Mouse (Mus musculus) v-Abl transformed pro-B cells (cell line): ENCODE measurements around the gene Usp37.

Source experiments
- in situ Hi-C, 2 experiments: fragments of 400-800 bp; cut with MboI; formaldehyde crosslinking; loops; one replicate each; pipeline ENCODE4 v1.15.1; 2025; ENCODE audit not compliant: unreplicated experiment in 2 of 2

The Usp37 gene

DNA sequence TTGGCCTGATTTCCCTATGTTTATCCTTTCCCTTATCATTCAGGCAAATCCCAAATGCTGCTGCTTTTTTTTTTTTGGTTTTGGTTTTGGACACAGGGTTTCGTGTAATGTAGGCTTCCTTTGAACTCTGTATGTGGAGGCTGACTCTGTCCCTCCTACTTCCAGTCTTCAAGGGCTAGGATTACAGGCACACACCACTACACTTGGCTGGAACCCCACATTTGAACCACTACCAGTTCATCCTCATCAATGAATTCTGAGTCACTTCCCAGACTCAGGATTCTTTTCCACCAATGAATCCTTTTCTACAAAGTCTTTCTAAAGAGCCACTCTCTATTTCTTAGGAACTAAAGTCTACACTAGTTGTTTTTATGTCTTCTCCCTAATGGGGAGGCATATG, 43.0 kb downstream of the Usp37 start:
- in situ Hi-C loops = loop anchor here in 1 of 2 experiments (10.0 kb wide), 1 partner anchor 164 kb away; the partner anchor contains the start of gene Ttll4

DNA sequence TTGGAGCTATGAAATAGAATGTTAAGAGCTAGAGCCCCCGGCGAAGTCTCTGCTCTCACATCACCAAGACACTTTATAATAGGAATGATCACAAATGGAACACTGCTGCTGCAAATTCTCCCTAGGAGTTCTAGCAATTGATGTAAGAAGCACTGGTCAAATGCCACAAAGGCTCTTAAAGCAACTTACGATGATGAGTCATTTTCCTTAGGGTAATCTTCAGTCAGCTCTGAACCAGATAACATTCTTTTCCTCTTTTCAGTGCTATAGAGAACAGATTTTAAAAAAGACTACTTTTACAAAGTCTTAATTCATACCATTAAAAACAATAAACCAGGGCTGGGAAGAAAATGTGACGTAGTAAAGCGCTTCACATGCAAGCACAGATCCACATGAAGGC, 58.3 kb downstream of the Usp37 start:
- in situ Hi-C loops = no loop called here

DNA sequence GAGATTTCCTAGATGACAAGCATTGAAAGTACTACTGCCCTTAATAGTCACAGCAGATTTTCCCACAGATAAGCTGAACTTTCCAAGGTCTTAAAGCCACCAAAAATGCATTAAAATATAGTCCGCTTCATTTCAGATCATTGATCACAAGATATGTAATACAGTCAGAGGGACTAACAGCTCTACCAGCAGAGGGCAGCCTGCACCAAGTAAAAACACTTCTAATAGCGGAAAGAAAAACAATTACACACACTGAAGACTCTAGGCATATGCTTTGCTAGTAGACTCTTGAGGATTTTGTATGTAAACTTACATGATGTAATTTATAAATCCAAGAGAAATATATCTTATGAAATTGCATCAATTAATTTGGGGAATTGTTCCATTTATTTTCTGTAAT, 83.8 kb downstream of the Usp37 start:
- in situ Hi-C loops = loop anchor here (5.0 to 25.0 kb wide), 3 partner anchors 297 to 1598 kb away; partner anchors contain the start of gene Igfbp5 (in 1 of the 2)

DNA sequence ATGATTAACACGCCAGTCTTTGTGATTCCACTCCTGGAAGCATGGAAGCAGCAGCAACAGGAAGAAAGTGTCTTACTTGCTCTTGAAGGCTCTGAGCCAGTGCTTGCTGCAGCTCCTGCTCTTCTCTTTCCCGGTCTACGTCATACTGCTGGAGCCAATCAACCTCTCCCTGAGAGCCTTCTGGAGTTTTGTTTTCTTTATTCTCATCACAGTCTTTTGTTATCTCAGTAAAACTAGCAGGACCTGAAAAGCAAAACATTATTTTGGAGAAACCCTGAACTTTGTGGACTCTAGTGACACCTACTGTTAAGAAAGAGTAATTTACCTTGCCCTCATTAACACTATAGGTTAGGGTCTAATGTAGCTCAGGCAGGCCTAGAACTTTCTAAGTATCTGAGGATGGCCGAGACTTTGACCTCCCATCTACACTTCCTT, 91.5 kb downstream of the Usp37 start:
- in situ Hi-C loops = loop anchor here in 1 of 2 experiments (5.0 to 25.0 kb wide), 3 partner anchors 158 to 1590 kb away; partner anchors contain the start of gene Igfbp5

DNA sequence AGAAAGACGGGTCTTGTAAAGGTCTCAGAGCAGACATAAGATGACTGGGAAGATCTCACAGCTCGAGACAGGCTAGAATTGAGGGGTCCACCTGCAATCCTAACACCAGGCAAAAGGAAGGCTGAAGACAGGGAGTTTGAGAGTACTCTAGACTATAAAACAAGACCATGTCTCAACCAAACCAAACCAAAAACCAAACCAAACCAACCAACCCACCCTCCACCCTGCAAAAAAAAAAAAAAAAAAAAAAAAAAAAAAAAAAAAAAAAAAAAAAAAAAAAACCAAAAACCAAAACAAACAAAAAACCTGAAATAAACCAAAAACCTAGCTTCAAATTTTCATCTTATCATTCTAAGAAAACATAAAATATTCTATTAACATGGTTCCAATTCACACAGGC, 99.5 kb downstream of the Usp37 start:
- in situ Hi-C loops = loop anchor here in 1 of 2 experiments (25.0 kb wide), 1 partner anchor 532 kb away; no protein-coding TSS in a partner anchor

DNA sequence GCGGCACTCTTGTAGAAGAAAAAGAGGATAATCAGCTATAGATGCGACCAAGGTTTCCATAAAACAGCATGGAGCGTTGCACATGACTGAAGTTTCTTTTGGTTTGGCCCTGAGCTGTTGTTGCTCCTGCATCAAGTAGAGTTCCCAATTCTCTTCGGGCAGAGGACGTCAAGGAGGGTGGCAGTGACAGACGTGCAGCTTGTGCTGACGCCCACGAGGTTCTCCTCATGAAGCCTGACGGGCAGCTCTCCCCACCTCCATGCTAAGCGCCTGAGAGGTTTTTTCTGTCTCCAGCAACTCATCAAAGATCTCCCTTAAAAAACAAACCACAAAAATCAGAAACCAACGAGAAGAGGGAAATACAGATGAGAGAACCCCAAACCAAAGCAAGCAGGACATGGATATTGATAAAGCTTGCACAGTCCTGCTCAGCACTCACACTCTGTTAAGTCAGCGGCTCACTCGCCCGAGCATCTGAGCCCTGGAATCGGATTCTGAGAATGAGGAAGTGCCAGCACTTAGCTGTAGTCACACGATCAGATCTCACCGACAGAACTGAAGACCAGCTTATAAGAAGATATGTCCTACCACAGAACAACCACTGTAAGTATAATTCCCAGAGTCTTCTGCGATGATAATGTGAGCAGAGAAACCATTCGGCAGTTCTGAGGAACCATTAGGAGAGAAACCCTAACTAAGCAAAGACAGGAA, 104.8 kb downstream of the Usp37 start:
- in situ Hi-C loops = loop anchor here in 1 of 2 experiments (25.0 kb wide), 1 partner anchor 527 kb away; no protein-coding TSS in a partner anchor

DNA sequence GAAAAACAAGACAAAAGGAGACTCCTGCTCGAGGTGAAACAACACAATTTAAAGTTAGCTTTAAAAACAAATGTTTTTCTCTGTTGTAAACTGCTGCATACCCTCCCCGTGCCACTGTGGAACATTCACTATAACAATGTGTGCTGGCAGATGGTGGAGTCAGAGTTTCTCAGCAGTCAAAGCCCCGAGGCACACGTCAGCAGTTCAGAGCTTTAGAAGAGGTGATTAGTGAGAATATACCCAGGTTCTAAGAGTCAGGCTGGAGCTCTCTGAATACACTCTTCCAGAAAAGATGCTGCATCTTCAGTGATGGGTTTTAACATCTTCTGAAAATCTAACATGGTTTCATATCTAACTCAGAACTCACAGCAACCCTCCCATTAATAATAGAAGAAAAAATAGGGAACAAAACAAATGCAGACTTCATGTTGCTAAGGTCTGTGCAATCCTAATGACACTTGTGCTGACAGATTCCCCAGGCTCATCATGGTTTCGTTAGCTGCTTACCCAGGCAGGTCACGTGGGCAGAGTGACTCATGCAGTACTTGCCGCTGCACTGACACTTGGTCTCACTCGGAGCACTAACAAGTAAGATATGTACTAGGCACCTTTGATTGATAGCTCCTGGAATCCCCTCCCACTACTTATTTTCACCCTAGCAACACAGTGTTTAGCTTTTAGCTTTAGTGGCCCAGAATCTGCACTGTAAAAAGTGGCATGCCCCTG, 106.2 kb downstream of the Usp37 start:
- in situ Hi-C loops = loop anchor here in 1 of 2 experiments (25.0 kb wide), 1 partner anchor 526 kb away; no protein-coding TSS in a partner anchor

DNA sequence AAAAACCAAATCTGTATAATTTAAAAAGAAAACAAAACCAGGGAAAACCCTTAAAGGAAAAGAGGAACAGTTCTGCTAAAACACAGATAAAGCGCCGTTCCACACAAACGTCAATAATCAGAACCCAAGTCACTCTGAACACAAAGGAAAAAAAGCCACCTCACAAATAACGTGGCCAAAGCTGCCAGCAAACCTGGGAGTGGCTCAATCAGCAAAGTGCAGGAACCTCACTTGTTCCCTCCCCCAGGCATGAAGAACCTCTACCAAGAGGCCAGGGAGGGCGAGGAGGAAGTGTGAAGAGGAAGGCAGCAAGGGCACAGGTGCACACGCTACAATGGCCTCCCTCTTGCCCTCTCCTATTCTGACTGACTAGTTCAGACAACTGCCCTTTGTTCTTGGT, 108.5 kb downstream of the Usp37 start:
- in situ Hi-C loops = loop anchor here in 1 of 2 experiments (25.0 kb wide), 1 partner anchor 523 kb away; no protein-coding TSS in a partner anchor

DNA sequence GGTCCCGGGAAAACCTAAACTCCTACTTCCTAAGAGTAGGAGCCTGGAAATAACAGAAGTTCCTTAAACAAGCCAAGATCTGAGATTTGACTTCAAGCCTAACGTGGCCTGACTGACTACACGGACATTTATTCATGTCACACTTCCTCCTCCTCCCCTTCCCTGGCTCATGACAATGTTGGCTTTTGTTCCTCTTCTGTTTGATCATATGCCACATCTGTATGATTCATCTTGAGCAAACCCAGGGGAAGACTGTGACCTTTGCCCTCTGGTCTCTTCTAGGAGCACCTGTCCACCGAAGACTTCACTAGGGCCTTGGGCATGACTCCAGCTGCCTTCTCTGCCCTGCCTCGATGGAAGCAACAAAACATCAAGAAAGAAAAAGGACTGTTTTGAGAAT, 109.5 kb downstream of the Usp37 start:
- in situ Hi-C loops = loop anchor here in 1 of 2 experiments (25.0 kb wide), 1 partner anchor 522 kb away; no protein-coding TSS in a partner anchor

DNA sequence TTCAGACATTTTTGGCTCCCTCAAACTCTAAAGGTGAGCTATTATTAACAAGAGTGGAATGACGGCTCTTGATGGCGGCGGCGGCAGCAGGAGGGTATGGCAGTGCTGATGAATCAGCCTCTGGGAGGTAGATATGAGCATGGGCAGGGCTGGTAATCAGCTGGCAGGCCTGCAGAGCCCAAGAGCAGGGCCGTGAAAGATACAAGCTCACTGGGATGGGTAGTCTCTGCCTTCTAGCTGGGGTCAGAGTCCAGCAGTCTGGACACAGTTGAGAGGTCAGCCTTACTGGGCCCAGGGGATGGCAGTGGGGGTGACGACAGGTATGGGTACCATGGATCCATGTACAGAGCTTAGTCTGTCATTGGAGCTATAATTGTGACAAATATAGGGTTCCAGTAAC, 110.9 kb downstream of the Usp37 start:
- in situ Hi-C loops = loop anchor here in 1 of 2 experiments (25.0 kb wide), 1 partner anchor 521 kb away; no protein-coding TSS in a partner anchor

DNA sequence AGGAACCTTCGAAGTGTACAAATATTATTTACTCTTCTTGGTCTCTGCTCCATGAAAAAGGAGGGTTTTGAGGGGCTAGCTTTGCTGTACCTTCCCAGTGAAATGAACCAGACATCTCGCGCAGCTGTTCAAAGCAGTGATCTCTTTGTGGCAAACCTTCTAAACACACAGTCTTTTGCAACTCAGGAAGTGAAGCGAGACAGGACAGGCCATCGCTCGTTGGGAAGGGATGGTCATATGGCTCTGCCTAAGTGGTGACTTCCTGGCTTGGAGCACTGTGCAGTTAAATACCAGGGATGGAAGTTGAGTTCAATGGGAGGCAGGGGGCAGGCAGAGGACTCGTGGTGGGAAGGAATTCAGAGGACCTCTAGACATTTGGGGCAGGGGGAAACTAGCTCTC, 118.2 kb downstream of the Usp37 start:
- in situ Hi-C loops = loop anchor here in 1 of 2 experiments (25.0 kb wide), 1 partner anchor 514 kb away; no protein-coding TSS in a partner anchor

DNA sequence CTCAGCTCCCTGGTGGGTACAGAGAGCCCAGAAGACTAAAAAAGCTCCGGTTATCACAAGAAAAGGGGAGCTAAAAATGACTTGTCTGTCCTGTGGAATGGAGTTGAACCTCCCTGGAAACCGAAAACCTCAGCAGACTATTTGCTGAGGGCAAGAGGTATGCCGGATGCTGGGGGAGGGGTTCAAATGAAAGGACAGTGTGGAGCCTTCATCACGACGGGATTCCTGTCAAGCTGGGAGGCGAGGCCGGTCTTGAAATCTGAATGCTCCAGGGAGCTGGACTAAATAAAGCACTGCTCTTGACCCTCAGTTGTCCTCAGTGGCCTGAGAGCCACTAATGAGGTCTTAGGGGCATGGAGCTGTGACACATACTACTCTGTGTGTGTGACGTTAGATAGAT, 120.9 kb downstream of the Usp37 start:
- in situ Hi-C loops = no loop called here

DNA sequence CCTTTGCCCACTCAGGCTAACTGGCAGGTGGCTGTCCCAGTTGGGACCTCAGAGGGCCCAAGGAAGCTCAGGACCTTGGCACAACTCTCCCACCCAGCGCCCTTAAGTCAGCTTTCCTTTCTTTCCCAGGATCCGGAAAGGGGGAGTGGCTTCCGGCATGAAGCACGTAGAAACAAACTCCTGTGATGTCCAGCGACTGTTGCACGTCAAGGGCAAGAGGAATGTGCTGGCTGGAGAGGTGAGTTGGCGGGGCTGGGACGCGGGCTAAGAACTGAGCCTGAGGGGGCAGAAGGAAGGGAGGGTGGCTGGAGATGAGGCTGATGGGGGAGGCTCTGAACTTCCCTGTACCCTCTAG, 124.7 kb downstream of the Usp37 start:
- in situ Hi-C loops = no loop called here

DNA sequence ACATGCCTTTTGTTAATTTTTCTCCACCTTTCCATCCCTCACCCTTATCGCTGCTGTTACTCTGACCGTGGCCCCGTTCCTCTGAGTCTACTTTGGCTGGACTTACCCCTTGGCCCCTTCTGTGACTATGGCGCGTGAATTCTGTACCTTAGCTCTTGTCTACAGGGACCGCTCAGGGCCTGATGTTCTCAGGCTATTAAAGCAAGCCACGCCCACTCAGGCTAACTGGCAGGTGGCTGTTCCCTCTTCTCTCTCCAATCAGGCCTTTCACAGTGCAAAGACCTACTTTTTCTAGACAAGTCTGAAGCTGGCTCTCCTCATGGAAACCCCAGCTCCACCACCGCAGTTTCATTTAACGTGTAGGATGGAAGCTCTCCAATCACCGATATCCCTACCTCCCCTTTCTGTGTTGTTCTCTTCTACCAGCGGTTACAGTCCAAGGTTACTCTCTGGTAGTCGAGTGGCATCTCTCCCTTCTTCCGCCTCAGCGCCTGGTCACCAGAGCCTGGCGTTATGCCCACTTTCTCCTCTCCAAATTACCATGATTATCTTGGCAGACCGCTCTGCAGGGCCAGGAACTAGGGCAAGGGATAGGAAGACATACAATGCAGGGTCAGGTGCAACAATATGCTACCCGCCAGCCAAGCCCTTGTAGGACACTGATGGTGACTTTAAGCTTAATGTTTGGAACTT, 125.2 kb downstream of the Usp37 start:
- in situ Hi-C loops = no loop called here

DNA sequence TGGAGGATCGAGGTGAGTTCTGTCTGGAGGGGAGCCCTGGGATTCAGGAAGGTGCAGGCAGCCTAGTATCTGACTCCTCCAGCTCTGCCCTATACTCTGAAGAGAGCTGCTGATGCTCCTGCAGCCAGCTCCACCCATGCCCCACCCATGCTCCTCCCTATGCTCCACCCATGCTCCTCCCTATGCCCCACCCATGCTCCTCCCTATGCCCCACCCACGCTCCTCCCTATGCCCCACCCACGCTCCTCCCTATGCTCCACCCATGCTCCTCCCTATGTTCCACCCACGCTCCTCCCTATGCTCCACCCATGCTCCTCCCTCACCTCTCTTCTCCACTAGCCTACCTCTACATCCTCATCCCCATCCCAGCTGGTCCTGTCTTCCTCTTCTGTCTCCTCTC, 128.9 kb downstream of the Usp37 start:
- in situ Hi-C loops = no loop called here

DNA sequence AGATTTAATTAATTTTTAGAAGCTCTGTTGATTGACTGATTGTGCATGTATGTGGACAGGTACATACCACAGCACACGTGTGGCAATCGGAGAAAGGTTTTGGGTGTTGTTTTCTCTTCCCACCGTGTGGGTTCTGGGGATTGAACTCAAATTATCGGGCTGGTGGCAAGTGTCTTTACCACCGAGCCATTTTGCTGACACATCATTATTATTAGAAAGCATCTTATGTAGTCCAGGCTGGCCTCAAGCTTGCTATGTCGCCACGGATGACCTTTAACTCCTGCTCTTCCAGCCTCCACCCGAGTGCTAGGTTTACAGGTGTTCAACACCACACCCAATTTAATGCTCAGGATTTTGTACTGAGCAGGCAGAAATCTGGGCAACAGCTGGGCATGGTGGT, 131.4 kb downstream of the Usp37 start:
- in situ Hi-C loops = no loop called here

DNA sequence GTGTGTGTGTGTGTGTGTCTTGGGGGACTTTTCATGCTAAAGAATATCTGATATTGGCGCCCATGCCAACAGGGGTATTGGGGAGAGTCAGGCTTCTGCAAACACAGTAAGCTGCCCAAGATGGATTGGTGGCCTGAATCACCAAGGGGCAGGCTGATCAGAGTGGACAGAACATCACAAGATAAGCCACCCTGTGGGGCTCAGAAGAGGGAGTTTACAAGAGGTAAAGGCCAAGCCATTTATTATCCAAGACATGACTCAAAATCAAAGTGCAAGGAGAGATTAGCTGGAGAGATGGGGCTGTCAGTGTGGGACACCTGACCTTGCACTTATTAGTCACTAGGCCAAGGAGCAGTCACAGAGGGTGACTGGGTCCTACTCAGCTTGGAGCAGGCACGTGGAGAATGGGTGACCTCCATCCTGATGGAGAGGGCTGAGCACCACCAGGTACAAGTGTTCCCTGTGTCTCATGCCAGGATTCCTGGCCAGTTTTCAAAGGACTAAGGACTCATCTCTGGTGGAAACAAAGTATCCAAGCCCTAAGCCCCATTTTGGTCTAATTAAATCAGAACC, 132.2 kb downstream of the Usp37 start:
- in situ Hi-C loops = no loop called here

DNA sequence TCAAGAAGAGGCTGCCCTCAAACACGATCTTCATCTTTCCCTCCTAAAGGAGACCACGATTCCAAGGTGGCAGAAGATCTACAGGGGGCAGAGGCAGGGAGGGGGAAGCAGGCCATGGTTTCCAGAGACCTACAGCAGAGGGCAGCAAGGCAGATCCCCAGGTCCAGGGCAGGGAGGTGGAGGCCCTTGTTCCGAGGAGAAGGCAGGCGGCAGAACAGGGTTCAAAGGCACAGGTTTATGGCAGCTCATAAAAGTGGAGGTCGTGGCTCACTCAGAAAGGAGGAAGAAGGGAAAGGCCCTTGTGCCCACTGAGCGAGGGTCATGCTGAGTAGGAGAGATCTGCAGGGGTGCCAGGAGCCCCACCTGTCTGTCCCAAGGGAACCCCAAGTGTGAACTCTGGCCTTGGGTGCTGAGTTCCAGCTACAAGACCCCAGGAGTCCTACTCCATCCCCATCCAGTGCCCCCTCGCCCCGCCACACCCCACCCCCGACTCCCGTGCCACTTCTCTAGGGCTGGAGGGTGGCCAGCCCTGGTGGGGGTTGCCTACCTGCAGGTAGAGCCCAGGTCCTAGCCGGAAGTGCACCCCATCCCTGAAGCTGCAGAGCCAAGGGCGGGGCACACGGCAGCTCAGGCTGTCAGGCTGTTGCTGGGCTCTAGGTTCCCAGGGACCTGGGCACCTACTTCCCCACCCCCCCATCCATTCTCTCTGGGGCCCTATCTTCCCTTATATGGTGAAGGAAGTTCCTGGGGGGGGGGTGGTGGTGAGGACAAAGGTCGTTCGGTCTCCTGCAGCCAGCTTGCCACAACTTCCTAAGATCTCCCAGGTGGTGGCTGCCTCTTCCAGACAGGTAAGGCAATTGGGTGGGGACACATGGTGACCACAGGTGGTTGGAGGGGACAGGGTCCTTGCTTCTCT, 135.2 kb downstream of the Usp37 start, which contains the start of gene Vil1:
Gene Vil1, plus strand, starts transcription at position 788 of the 916 bp plus-strand sequence.
- in situ Hi-C loops = no loop called here

DNA sequence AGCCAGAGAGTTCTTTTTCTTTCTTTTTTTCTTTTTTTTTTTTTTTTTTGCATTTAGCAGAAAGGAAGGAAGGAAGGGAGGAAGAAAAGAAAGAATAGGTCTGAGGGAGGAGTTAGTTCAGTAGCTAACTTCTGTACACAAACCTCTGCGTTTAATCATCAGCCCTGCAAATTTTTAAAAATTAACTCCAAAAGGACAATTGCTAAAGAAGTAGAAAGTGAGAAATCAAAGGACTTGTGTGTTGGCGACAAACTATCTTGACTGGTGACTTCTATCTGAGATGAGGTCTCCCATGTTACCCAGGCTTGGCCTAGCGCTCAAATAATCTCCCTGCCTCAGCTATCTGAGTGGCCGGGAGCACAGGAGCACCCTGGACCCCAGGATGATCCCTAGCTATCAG, 139.9 kb downstream of the Usp37 start:
- in situ Hi-C loops = no loop called here
